Mouse (Mus musculus) thymus, postnatal 0 days (tissue): ENCODE data around the gene Ptpre. TPM values are rescaled to one million over a fixed set of nuclear protein-coding genes. Genes with fewer than 3 reads are reported as not detected.
A peak's percentile ranks its signal among the peaks of the same experiment; 100 is the strongest.

Experiments used
- DNase-seq: peaks from one replicate; pipeline ENCODE4 v3.0.0-alpha.2; 2015; ENCODE audit warnings: low spot score
- polyA plus RNA-seq: library from polyadenylated mRNA; unstranded; fragments of >200 nt; fragmentation: Nextera tagmentation; extraction: Ambion mirVana; gene quantifications from 2 replicates; pipeline ENCODE4 v1.2.1, GENCODE M21; 2015

The Ptpre gene
- polyA plus RNA-seq, 1 experiment from 2014 or later, result 17.3 TPM

GRCm38 (mm10) chr7:135639361-135639760 is 102.1 kb downstream of the Ptpre start:
- no peak for DNase-seq

GRCm38 (mm10) chr7:135641698-135642507 is 104.6 kb downstream of the Ptpre start:
- DNase-seq, result peak; percentile 70

- DNase-seq, result no peak
Observed at GRCm38 (mm10) chr7:135644452-135644851, 107.2 kb downstream of the Ptpre start.

- peak; percentile 65 for DNase-seq
Observed at GRCm38 (mm10) chr7:135646976-135647375, 109.7 kb downstream of the Ptpre start.

- no peak for DNase-seq
Observed at GRCm38 (mm10) chr7:135648821-135649220, 111.5 kb downstream of the Ptpre start.

- DNase-seq, result no peak
Observed at GRCm38 (mm10) chr7:135649306-135649705, 112.0 kb downstream of the Ptpre start.

DNA sequence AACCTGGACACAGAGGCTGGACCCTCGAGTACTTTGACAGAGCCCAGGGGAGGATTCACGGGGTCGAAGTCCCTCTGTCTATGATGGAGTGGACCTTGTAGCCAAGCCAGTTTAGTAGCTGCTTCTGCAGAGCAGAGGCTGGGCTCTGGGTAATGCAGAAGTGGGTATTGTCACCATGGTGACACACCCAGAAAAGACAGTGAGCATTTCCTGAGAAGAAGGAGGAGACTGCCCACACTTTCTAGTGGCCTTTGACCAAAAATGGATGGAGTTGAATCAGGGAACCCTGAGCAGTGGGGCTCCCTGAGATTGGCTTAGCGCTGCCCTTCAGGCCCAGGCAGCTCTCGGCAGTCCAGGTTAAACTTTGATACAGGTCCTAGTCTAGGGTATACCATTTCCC is 112.8 kb downstream of the Ptpre start:
- DNase-seq, result no peak

GRCm38 (mm10) chr7:135651831-135652511 is 114.7 kb downstream of the Ptpre start:
- peak; percentile 84 for DNase-seq

GRCm38 (mm10) chr7:135652781-135653180 is 115.5 kb downstream of the Ptpre start:
- DNase-seq, result peak; percentile 79

GRCm38 (mm10) chr7:135653601-135654000 is 116.3 kb downstream of the Ptpre start:
- no peak for DNase-seq

GRCm38 (mm10) chr7:135654288-135654687 is 117.0 kb downstream of the Ptpre start:
- no peak for DNase-seq

GRCm38 (mm10) chr7:135655113-135655512 is 117.8 kb downstream of the Ptpre start:
- peak; percentile 39 for DNase-seq

GRCm38 (mm10) chr7:135658150-135658549 is 120.9 kb downstream of the Ptpre start:
- peak; percentile 76 for DNase-seq

DNA sequence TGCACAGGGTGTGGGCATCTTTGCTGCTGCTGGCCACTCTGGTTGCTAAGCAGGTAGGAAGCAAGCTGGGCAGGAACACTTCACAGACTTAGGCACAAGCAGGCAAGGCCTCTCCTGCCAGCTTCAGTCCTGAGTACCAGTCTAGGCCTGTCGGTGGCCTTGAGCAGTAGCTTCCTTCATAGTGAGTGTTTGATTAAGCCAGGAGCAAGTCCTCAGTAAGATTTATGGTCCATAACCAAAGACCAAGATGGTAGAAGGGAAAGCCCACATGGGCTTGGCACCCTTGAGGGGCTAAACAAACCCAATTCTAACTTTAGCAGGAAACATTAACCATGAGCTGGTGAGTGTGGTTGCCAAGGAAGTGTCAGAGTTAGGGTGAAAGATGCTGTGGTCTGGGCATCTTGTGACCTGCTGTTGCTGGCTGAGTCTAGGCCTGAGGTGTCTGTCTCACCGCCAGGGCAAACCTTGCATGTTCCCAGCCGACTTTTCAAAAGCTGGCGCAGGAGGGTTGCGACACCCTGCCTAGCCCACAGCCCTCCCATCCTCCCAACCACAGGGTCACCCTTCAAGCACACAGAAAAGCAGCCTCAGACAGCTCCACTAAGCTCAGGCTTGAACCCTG is 122.1 kb downstream of the Ptpre start:
- DNase-seq, result peak; percentile 42

- DNase-seq, result no peak
Observed at GRCm38 (mm10) chr7:135660314-135660713, 123.0 kb downstream of the Ptpre start.

- no peak for DNase-seq
Observed at GRCm38 (mm10) chr7:135664211-135664610, 126.9 kb downstream of the Ptpre start.

DNA sequence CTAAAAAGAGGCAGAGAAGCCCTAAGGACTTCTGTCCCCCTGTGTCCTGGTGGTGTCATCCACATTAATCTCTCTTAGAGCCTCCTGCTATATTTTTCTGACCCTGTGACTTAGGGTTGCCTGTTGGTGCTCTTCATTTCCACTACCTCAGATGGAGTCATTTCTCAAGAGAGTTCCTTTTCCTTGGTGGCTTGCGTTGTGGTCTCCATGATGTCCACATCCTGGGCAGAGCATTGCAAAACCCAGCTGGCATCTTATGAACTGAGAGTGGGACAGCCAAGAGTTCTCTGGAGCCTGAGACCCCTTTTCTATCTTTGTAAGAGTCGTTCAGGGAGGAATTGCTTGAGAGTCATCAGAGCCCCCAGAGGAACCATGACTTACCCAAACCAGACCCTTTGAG is 129.0 kb downstream of the Ptpre start:
- DNase-seq, result no peak

GRCm38 (mm10) chr7:135668852-135669739 is 131.8 kb downstream of the Ptpre start:
- peak; percentile 82 for DNase-seq

- DNase-seq, result no peak
Observed at GRCm38 (mm10) chr7:135673576-135673975, 136.3 kb downstream of the Ptpre start.

DNA sequence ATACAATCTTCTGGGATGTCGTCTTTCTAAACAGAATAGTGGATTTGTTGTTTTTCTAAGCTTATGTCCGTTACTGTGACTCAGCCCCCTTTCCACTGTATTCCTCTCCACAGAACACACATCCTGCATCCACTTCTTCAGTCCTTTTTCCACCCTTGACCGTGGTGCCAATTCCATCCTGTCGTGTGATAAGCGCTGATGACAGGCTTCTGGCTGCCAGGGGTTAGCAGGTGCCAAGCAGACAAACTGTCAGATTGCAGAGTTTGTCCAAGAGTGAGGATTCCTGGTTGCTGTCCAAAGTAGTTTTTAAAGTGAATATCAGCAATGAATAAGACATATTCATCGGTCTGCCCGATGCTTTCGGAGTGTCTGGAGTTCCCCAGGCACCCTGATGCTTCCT is 139.4 kb downstream of the Ptpre start:
- DNase-seq, result no peak

DNA sequence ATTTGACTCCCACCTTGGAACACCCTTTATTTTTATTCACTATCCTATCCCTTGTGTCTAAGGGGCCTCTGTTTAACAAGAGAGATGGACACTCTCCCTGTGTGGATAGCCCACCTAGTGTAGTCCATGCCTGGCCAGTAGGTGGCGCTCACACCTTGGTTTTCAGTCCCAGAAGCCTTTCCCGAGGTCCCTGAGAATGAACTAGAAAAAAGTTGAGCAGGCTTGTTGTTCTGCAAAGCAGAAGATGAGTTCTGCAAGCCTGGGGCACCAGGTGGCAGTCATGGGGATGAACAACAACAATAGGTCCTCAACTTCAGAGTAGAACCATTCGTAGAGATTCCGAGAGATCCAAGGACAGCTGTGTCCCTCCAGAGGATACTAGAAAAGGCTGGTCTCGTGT is 143.1 kb downstream of the Ptpre start:
- DNase-seq, result peak; percentile 65
